In genomic region chr1:170056214-170056613, GRCm38 (mm10) we compare ENCODE assay signal across 12 mouse cellular contexts. TPM values are rescaled to one million over a fixed set of nuclear protein-coding genes. Genes with fewer than 3 reads are reported as not detected.
DNase-seq lines count a peak whose midpoint lies in the region; ATAC-seq and TF ChIP-seq lines count a peak whose summit lies in the region.
"Had no signal": no experiment of that assay in that cellular context is flagged by ENCODE, and none has a peak within 500 bp of the region (broad histone marks: within the 10 kb centered on the region; RNA-seq: fewer than 3 reads in every experiment).

No protein-coding gene starts in this region.

- no peaks in the 10 kb centered on the region for H3K36me3 ChIP-seq in heart, embryonic 12.5 days
- H3K36me3 ChIP-seq in heart, embryonic 16.5 days (ENCODE audit: control insufficient read depth, insufficient read depth): no peaks in the 10 kb centered on the region
- no peaks in the 10 kb centered on the region for H3K36me3 ChIP-seq in forebrain, postnatal 0 days (ENCODE audit: insufficient read depth)
- H3K36me3 ChIP-seq: forebrain, embryonic 12.5 days; hindbrain, embryonic 15.5 days; midbrain, embryonic 10.5 days had no signal

- H3K9me3 ChIP-seq in heart, embryonic 12.5 days (replicated peaks): 0 out of 2 replicates have a peak, but pooled peaks cover 6% of the 10 kb centered on the region
- H3K9me3 ChIP-seq in heart, embryonic 16.5 days (replicated peaks; ENCODE audit: control insufficient read depth, low read length): no peaks in the 10 kb centered on the region
- 0 out of 2 replicates have a peak, but pooled peaks cover 4% of the 10 kb centered on the region for H3K9me3 ChIP-seq in forebrain, postnatal 0 days (ENCODE audit: low read length)
- H3K9me3 ChIP-seq: forebrain, embryonic 12.5 days; hindbrain, embryonic 15.5 days; midbrain, embryonic 10.5 days had no signal

- H3K4me1 ChIP-seq in heart, embryonic 12.5 days (replicated peaks): no peaks in the 10 kb centered on the region; the same call in 1 of the 2 replicates
- H3K4me1 ChIP-seq in heart, embryonic 16.5 days (ENCODE audit: control insufficient read depth, insufficient read depth, low read length): no peaks in the 10 kb centered on the region
- no peaks in the 10 kb centered on the region for H3K4me1 ChIP-seq in forebrain, postnatal 0 days (ENCODE audit: insufficient read depth)
- H3K4me1 ChIP-seq: forebrain, embryonic 12.5 days had no signal

- no peak overlapping the region for H3K4me2 ChIP-seq in heart, embryonic 12.5 days
- no peak overlapping the region for H3K4me2 ChIP-seq in heart, embryonic 16.5 days (ENCODE audit: low read depth, low read length)
- no peak overlapping the region for H3K4me2 ChIP-seq in forebrain, postnatal 0 days (ENCODE audit: low read depth)
- H3K4me2 ChIP-seq: forebrain, embryonic 12.5 days; hindbrain, embryonic 15.5 days had no signal

- H3K9ac ChIP-seq in heart, embryonic 12.5 days: no peak overlapping the region
- no peak overlapping the region for H3K9ac ChIP-seq in heart, embryonic 16.5 days (ENCODE audit: low read length)
- H3K9ac ChIP-seq in forebrain, postnatal 0 days: no peak overlapping the region
- H3K9ac ChIP-seq: forebrain, embryonic 12.5 days; hindbrain, embryonic 15.5 days had no signal

- DNase-seq in heart, adult 11 months: peak; percentile 99
- DNase-seq in adipocyte (ENCODE audit: low spot score): peak; percentile 46
- DNase-seq in kidney, postnatal 10 days: peak; percentile 72
- no peak for DNase-seq in adrenal gland, adult 2 months
- DNase-seq in forebrain, postnatal 0 days: no peak
- DNase-seq: retina, postnatal 1 day had no signal

- no peak overlapping the region for H3K4me3 ChIP-seq in heart, embryonic 12.5 days
- no peak overlapping the region for H3K4me3 ChIP-seq in heart, embryonic 16.5 days (ENCODE audit: low read length)
- H3K4me3 ChIP-seq in forebrain, postnatal 0 days (ENCODE audit: low read depth, low read length): no peak overlapping the region
- H3K4me3 ChIP-seq: forebrain, embryonic 12.5 days; hindbrain, embryonic 15.5 days; midbrain, embryonic 10.5 days had no signal

- H3K27ac ChIP-seq in heart, embryonic 12.5 days (ENCODE audit: poor library complexity, severe bottlenecking): no peak overlapping the region
- no peak overlapping the region for H3K27ac ChIP-seq in heart, embryonic 16.5 days (ENCODE audit: low read length)
- H3K27ac ChIP-seq in forebrain, postnatal 0 days (ENCODE audit: low read depth, low read length): no peak overlapping the region
- H3K27ac ChIP-seq: forebrain, embryonic 12.5 days; hindbrain, embryonic 15.5 days; midbrain, embryonic 10.5 days had no signal

- 67% methylated on average over 6 of the region's 6 CpGs for WGBS in heart, embryonic 12.5 days
- 66% methylated on average over 6 of the region's 6 CpGs for WGBS in heart, embryonic 16.5 days
- 50% methylated on average over 6 of the region's 6 CpGs for WGBS in forebrain, postnatal 0 days

- no peak for TF ChIP-seq CTCF in forebrain, postnatal 0 days (IDR thresholded peaks at IDR 0.05; ENCODE audit: low read depth)

- H3K27me3 ChIP-seq in heart, embryonic 12.5 days (replicated peaks): no peaks in the 10 kb centered on the region
- no peaks in the 10 kb centered on the region for H3K27me3 ChIP-seq in heart, embryonic 16.5 days (ENCODE audit: control insufficient read depth, insufficient read depth, low read length)
- H3K27me3 ChIP-seq in forebrain, postnatal 0 days (ENCODE audit: insufficient read depth, low read length): no peaks in the 10 kb centered on the region
- H3K27me3 ChIP-seq: forebrain, embryonic 12.5 days; hindbrain, embryonic 15.5 days had no signal

- no peak for ATAC-seq in heart, embryonic 12.5 days (ENCODE audit: insufficient number of reproducible peaks, low FRiP score)
- ATAC-seq in heart, embryonic 16.5 days (replicated peaks; ENCODE audit: extremely low read depth, insufficient read depth, low FRiP score): 0 out of 2 replicates have a peak, but pooled peaks have one; percentile 32
- ATAC-seq in megakaryocyte, adult 5-6 weeks (ENCODE audit: poor library complexity, severe bottlenecking): no peak
- ATAC-seq in forebrain, postnatal 0 days: no peak

RNA-seq across cellular contexts. Expression of gene Ddr2, which starts 54.3 kb away (rescaled TPM):
- 7.6 and 7.9 TPM in 2 replicates for polyA plus RNA-seq in heart, embryonic 12.5 days (2016; fragmentation: Nextera tagmentation; extraction: Ambion mirVana)
- 10.6 and 13.1 TPM in 2 replicates for polyA plus RNA-seq in heart, embryonic 16.5 days (2015; fragmentation: Nextera tagmentation; extraction: Ambion mirVana)
- not detected in 2 replicates for total RNA-seq in megakaryocyte, adult 5-6 weeks (2015)
- total RNA-seq in megakaryocyte, adult 5-6 weeks (2017): 0.15 TPM in 1 of 2 replicates, not detected in the other
- total RNA-seq in adrenal gland, adult 2 months (2021): 10 to 100 TPM; 17.2 to 23.0 TPM
- polyA plus RNA-seq in adrenal gland, adult 2 months (2012; rRNA removed): 2.7 and 3.3 TPM in 2 replicates
- 5.7 and 9.7 TPM in 2 replicates for total RNA-seq in forebrain, postnatal 0 days (2014; rRNA removed)
- 5.6 and 8.2 TPM in 2 replicates for polyA plus RNA-seq in forebrain, postnatal 0 days (2015; fragmentation: Nextera tagmentation; extraction: Ambion mirVana)

Comparison
In these comparisons a context has a peak if more than half of its experiments do, and no peak if none do; other contexts are left out.
1. DNase-seq: peak in heart, adult 11 months (single experiment), adipocyte (single experiment) and kidney, postnatal 10 days (single experiment); none in adrenal gland, adult 2 months (single experiment) and forebrain, postnatal 0 days (single experiment).